Mouse (Mus musculus) frontal cortex, adult 2 months (tissue): ENCODE data around the gene Zdhhc15. TPM values are rescaled to one million over a fixed set of nuclear protein-coding genes. Genes with fewer than 3 reads are reported as not detected.
"Not testable (repeated sequence)": the region's sequence is repeated elsewhere in the genome, so short reads cannot be mapped to it uniquely, and the experiment has no call there.

Experiments
- DNase-seq, 2 experiments: peaks; one replicate each; pipeline ENCODE4 v3.0.0; 2022; ENCODE audit warnings: low spot score in 1 of 2; ENCODE audit errors: extremely low spot score in 1 of 2
- polyA plus RNA-seq: library from polyadenylated mRNA; depleted of rRNA; stranded (reverse); fragments of >200 nt; gene quantifications from 2 replicates; pipeline ENCODE4 v1.2.3, GENCODE M21; 2012; rRNA removed

Gene Zdhhc15
- 3.5 and 3.8 TPM in 2 replicates for polyA plus RNA-seq

DNA sequence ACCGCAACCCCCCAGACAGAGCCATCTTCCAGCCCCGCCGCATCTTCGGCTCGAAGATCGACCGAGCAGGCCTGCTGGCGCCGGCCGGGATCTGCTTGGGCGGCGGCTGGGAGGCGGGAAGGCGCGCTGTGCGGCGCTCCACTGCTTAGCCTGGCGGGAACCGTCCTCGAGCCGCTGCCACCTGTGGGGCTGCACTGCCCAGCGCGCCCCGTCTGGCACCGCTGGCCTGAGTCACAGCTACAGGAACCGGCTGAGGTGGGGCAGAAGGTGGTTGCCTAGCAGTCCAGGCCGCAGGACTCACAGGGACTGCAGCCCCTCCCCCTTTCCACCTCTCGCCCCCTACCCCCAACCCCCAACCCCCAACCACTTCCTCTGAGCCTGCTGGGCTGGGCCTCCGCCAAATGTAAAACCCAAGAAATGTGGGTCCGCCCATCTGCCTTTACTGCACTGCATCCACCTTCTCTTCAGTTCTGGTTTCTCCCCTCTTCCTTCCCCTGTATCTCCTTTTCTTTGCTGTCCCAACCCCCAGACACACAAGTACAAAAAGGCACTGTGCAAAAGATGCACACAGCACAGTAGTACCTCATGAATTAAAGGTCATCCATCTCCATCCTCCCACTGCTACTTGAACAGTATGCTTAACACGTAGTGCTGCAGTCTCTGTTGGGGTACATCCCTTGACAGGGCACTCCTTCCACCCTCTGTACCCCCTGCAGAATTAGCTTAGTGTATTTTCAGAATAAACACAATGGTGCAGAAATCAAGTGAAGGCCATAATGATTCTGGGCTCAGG lies at the start of gene Zdhhc15:
TSS of gene Zdhhc15 (minus strand) at position 308 of the 793 bp plus-strand sequence.
- DNase-seq, result peak; percentile 2 to 50

DNA sequence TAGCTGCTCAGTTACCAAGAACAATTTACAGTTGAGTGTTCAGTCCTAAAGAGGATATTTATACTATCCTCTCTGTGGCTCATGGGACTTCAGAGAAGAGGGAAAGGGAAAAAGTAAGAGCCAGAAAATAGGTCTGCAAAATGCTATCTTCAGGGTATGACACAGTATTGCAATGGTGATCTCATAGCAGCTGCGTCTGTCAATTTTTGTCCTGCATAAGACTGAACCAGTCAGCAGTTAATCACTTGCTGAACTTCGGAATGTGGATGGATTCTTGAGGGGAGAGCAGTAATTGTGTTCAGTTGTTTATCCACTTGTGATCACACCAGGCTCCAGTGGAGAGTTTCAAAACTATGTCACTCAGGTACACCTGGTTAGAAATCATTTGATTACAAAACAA lies 37.1 kb upstream of the Zdhhc15 start:
- DNase-seq, result no peak

DNA sequence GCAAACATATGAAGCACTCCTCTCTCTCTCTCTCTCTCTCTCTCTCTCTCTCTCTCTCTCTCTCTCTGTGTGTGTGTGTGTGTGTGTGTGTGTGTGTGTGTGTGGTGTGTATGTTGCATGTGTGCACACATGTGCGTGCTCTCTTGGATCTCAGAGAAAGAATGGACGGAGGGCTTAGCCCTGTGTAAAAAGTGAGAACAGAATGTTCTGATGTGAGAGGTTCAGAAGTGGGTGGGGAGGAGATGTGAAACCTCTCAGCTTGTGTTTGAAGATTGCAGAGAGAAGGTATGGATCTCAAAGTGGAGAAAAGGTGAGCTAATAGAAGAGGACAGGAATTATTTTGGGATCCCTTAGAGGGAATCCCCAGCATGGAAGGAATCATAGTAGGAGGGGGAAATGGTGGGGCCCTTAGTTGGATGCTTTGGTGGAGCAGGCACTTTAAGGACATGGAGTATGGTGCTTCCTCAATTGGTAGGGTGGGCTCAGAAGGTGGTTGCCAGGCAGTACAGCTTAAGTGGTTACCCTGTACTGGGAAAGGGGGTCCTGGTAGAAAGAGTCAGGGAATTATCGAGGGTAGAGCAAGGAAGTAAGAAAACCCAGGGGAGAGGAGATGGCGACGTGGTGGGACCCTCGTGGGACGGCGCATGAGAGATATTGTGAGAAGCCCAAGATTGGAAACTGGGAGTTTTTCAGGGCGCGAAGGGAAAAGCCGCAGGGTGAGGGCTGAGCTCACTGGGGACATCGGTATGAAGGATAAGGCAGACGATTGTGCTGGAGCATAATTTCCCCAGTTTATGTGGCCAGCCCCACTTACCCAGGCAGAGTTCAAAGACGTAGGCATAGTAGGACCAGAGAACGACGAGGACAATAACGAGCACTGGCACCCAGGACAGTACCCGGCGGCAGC lies 761 bp downstream of the Zdhhc15 start:
- no peak for DNase-seq

DNA sequence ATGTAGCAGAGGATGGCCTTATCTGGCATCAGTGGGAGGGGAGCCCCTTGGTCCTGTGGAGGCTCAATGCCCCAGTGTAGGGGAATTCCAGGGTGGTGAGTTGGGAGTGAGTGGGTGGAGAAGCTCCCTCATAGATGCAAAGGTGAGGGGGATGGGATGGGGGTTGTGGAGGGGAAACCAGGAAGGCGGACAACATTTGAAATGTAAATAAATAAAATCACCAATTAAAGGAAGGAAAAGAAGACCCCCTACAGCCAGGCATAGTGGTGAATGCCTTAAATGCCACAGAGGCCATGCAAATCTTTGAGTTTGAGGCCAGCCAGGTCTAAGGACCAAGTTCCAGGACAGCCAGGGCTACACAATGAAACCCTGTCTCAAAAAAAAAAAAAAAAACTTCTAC lies 13.9 kb downstream of the Zdhhc15 start:
- no peak for DNase-seq

DNA sequence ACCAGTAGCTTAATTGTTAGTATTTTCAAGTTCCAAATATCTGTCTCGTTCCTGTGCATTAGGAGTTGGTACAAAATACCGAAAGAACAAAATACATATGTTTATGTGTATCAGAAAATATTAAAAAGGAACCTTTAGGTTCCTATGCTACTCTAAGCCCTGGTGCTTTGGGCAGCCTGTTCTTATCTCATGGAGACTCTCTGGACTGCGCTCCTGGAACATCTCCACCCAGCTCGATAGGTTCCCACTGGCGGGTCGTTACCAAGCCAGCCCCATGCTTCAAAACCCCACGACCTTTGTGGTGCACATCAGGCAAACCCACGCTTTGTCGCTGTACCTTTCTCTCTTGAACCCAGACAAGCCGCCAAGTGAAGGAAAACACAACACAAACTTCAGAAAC lies 58.3 kb downstream of the Zdhhc15 start:
- DNase-seq, result no peak

DNA sequence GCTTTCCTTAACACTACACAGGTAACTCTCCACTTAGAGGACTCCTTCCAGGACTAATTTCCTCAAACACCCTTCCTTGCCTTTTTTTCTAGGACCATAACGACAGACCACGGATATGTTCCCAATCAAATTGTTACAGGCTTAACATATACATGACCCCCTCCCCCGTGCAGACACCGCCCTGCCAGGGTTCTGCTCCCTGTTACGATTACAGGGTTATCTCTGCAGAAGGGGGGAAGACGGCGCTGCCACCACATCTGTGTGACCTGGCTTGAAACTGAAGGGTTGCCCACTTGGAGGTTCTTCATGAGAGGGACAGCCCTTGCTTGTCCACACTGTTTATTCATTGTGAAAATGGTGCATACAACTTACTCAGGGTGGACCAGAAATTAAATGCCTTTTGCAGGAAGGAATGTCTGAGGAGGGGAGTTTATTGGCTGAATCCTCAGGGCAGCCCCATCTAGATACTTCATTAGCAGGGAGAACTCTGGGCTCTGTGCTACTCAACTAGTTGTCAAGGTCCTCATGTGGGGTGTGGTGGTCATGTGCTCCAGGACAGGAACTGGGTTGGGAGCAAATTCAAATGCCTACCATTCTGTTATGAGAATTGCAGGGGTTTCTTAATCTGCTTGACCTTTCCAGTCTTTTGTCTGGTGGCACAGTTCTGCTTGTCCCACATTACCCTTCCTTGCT lies 67.0 kb downstream of the Zdhhc15 start:
- not testable (repeated sequence) for DNase-seq

DNA sequence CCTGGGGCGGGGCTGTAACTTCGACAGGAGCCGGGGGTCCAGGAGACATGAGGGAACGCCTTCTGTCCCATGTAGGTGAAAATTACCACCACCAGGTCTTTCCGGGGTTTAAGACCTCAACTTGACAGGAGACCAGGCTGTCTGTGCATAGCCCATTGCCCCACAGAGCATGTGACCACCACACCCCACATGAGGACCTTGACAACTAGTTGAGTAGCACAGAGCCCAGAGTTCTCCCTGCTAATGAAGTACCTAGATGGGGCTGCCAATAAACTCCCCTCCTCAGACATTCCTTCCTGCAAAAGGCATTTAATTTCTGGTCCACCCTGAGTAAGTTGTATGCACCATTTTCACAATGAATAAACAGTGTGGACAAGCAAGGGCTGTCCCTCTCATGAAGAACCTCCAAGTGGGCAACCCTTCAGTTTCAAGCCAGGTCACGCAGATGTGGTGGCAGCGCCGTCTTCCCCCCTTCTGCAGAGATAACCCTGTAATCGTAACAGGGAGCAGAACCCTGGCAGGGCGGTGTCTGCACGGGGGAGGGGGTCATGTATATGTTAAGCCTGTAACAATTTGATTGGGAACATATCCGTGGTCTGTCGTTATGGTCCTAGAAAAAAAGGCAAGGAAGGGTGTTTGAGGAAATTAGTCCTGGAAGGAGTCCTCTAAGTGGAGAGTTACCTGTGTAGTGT lies 68.5 kb downstream of the Zdhhc15 start:
- DNase-seq, result not testable (repeated sequence)

DNA sequence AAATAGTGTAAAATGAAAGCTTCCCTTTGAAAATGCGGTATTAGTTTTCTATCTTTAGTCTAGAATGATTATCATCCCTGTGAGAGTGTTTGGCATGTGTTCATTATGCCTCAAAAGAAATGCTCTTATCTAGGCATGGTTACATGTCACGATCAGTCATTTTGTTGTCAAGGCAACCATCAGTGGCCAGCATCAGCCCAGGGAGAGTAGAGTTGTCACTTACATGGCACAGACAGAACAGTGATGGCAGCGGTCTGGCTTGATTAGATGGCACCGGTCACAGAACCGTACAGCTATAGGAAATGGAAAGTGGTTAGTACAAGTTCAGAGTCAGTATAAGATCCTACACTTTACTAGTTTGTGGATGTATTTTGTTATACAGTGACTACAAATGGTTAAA lies 96.9 kb downstream of the Zdhhc15 start:
- no peak for DNase-seq

DNA sequence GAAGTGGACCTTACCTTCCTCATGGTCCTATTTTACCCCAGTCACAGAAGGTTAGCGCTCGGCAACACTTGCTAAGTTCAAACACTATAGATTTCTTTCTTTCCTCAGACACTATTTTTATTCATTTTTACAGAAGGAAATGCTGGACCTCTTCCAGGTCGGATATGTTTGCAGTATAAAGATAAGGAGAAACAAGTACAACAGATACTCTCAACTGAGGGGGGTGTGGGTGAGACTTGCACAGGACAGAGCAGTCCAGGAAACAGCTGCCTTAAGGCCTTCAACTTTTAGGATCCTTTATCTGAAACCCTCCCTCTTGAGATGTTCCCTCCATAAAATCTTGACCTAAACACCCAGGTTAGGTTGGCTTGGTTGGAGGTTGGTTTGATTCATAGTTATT lies 103.4 kb downstream of the Zdhhc15 start:
- DNase-seq, result no peak

DNA sequence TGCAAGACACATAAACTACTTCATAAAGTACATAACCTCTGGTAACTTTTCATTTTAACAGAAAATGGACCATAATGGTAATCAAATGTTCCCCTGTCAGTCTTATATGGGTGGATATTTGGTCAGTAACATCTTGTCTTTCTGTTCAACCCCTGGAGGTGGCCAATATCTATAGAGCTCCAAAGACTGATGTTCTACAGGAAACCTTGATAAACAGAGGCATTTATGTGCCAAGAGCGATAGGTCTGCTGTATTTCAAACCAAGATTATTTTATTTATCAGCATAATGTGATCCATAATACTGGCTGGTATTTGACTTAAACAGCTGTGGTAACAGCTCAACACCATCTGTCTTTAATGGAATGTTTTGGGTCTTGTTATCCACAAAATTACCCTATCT lies 125.6 kb downstream of the Zdhhc15 start:
- no peak for DNase-seq

DNA sequence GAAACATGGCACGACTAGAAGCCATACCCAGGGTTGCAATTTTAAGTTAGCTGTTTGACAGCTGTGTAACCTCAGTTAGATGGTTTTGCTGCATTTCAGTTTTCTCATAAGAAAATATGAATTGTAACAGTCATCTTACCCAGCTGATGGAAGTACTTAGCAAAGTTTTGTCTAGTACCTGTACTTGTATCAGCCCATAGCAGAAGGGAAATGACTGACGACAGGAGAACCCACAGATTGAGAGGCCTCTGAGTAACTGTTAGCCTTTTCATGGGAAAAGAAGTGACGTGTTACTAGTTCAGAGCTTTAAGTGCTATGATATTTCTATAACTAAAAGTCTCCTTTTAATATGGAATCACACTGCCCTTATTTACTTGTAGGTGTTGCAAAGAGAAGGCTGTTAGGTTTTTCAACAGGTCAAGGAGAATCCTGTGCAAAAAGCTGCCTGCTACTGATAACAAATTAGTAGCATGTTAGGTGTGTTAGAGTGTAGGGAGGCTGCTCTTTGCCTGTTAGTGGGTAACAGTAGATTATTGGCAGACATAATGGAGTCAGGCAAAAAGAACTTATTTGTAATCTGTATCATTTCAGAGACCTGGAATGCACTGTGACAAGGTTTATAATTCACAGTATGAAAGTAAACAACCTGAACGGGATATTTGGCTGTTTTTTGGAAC lies 126.8 kb downstream of the Zdhhc15 start:
- DNase-seq, result no peak

DNA sequence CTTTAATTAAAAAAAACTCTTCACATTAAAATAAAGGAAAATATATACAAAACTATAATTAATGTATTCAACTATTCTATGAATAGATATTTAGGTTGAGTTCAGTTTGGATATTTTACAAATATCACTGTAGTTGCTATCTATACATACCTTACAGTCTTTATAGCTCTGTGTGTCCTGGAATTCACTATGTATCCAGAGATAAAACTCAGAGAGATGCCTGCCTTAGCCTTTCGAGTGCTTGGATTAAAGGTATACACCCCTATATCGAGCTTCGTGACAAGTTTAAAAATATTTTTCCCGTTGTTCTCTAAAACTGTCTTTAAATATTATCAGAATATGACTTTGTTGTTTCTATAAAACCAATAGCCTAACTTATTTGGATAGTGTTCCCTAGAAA lies 128.2 kb downstream of the Zdhhc15 start:
- DNase-seq, result no peak

DNA sequence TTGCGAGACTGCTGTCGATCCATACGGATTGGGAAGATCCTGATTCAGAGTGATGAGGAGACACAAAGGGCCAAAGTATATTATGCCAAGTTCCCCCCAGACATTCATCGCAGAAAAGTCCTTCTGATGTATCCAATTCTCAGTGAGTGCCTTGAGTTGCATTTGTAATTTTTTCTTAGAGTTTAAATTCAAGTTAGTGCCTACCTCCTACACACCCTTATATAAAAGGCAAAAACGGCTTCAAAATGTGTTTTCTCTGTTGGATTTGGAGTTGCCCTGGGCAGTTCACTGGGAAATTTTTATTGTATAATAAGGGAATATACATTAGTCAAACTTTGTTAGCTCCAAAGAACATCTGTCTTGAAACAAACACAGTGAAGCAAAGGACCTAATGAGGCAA lies 169.1 kb downstream of the Zdhhc15 start:
- peak in 1 of 2 experiments; percentile 18 for DNase-seq

DNA sequence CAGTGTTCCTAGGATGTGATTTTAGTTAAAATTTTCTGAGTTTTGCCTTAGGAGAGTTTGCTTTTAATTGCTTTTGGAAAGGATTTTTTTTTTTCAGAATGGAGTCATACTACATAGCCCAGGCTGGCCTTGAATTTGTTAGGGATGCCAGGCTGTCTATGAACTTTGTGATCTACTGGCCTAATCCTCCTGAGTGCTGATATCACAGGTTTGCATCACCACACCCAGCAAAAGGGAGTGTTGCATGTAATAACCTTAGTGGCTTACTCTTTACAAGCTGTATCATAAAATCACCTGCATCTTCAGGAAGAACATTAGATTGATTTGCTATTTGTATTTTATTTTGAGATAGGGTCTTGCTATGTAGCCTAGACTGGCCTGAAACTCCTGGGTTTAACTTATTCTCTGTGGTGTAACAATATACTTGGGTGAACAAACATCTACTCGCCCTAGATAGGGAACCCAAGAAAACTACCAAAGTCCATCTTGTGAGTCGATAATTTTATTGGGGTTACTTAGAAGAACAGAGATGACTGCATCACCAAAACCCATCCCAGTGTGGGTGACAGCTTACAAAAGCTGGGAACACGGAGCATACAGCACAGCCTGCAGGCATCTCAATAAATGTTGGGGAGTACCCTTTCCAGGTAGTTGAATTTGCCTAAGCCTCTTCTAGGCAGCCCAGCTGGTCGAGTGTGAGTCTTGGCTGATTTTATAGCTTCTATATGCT lies 181.1 kb downstream of the Zdhhc15 start:
- DNase-seq, result no peak

DNA sequence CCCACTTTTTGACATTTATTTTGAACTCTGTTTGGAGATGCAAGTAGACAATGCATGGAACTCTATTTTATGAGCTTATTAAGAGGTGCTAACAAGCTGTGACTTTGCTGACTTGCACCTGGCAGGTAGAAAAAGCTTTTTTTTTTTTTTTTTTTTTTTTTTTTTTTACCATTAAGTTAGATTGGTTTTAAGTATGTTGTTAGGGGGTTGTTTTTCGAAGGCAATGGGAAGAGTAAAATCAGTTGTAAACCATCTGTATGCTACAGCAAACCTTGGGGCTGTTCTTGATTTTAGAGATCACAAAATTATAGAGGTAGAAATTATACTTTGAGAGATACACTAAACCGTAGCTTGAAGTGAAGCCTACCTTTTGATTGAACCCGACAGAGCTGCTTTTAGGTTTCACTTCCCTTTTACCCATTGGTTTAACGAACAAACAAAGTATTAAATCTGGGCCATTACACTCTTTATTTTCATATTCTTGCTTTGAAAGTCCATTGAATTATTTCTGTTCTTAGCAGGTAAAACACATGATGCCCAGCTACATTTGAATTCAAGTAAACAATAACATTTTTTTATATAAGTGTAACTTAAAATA lies 181.9 kb downstream of the Zdhhc15 start:
- DNase-seq, result no peak

DNA sequence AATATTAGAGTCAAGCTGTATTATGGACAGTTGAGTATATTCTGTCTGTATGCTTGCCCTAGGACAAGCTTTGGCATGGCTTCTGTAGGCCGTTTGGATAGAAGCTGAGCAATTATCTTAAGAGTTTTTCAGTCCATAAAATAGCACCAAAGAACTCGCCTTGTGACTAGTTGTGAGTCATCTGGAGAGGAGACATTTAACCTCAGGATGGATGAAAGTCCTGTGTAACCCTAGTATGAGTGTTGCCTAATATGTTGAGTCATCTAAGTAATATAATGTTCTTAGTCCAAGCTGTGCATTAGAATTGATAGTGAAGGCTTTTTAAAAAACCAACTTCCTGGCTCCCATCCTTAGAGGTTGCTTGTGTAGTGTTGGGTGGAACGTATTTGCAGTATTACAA lies 182.8 kb downstream of the Zdhhc15 start:
- DNase-seq, result no peak
